Mouse (Mus musculus): ENCODE measurements around the gene Cib3. TPM values are rescaled to one million over a fixed set of nuclear protein-coding genes. Genes with fewer than 3 reads are reported as not detected.

The Cib3 gene
- polyA plus RNA-seq (2017; shearing (Covaris generic)) = 0.14 TPM

GRCm38 (mm10) chr8:72212751-72213150, at the start of gene Cib3:
TSS of gene Cib3 (minus strand) at chr8:72212837.

GRCm38 (mm10) chr8:72239499-72240402, 27.1 kb upstream of the Cib3 start, which contains the start of gene Ap1m1:
TSS of gene Ap1m1 (plus strand) at chr8:72240018.

GRCm38 (mm10) chr8:72219541-72220363, 7.1 kb upstream of the Cib3 start, which contains the start of gene Fam32a:
TSS of gene Fam32a (plus strand) at chr8:72219730.

GRCm38 (mm10) chr8:72213536-72213935, 899 bp upstream of the Cib3 start, which contains the start of gene Gm11034:
TSS of gene Gm11034 (minus strand) at chr8:72213636.

GRCm38 (mm10) chr8:72189417-72190214, 23.0 kb downstream of the Cib3 start, which contains the start of gene Hsh2d:
TSS of gene Hsh2d (plus strand) at chr8:72189638.

GRCm38 (mm10) chr8:72160707-72161697, 51.6 kb downstream of the Cib3 start, which contains the start of gene Rab8a:
TSS of gene Rab8a (plus strand) at chr8:72161200.

Other genes starting within 250 kb of the Cib3 start
- gene Cyp4f18, start 203.2 kb downstream of the Cib3 start, polyA plus RNA-seq (2017; shearing (Covaris generic)) = 0.92 TPM
- not detected for gene Olfr372, start 171.6 kb downstream of the Cib3 start, polyA plus RNA-seq (2017; shearing (Covaris generic))
- gene Olfr373, start 129.7 kb downstream of the Cib3 start, polyA plus RNA-seq (2017; shearing (Covaris generic)) = 0.26 TPM
- gene Olfr374, start 105.8 kb downstream of the Cib3 start, polyA plus RNA-seq (2017; shearing (Covaris generic)) = 0.19 TPM
- gene Tpm4, start 77.9 kb downstream of the Cib3 start, polyA plus RNA-seq (2017; shearing (Covaris generic)) = 240 TPM
- gene Rab8a, start 51.6 kb downstream of the Cib3 start, polyA plus RNA-seq (2017; shearing (Covaris generic)) = 226 TPM
- gene Hsh2d, start 23.2 kb downstream of the Cib3 start, polyA plus RNA-seq (2017; shearing (Covaris generic)) = 35.8 TPM
- not detected for gene Gm11034, start 799 bp upstream of the Cib3 start, polyA plus RNA-seq (2017; shearing (Covaris generic))
- 123 TPM for gene Fam32a, start 6.9 kb upstream of the Cib3 start, polyA plus RNA-seq (2017; shearing (Covaris generic))
- 194 TPM for gene Ap1m1, start 27.2 kb upstream of the Cib3 start, polyA plus RNA-seq (2017; shearing (Covaris generic))
- 3.9 TPM for gene Gm10282, start 92.4 kb upstream of the Cib3 start, polyA plus RNA-seq (2017; shearing (Covaris generic))
- gene Klf2, start 106.2 kb upstream of the Cib3 start, polyA plus RNA-seq (2017; shearing (Covaris generic)) = 15.6 TPM
- 53.4 TPM for gene Eps15l1, start 208.6 kb upstream of the Cib3 start, polyA plus RNA-seq (2017; shearing (Covaris generic))
- 0.88 TPM for gene Calr3, start 231.0 kb upstream of the Cib3 start, polyA plus RNA-seq (2017; shearing (Covaris generic))
- 10.5 TPM for gene 1700030K09Rik, start 231.0 kb upstream of the Cib3 start, polyA plus RNA-seq (2017; shearing (Covaris generic))